Mouse (Mus musculus) G1E (cell line): Measurements from ENCODE around the gene Mto1. TPM values are rescaled to one million over a fixed set of nuclear protein-coding genes. Genes with fewer than 3 reads are reported as not detected.
A peak's percentile ranks its signal among the peaks of the same experiment; 100 is the strongest.

ENCODE experiments used
- ATAC-seq: 2 replicates; pipeline ENCODE4 v1.8.0; 2016; ENCODE audit warnings: mild to moderate bottlenecking; ENCODE audit not compliant: insufficient number of reproducible peaks, poor library complexity, low FRiP score, severe bottlenecking; ENCODE audit errors: extremely low read depth
- DNase-seq: peaks from one replicate; pipeline ENCODE4 v3.0.0; 2012; ENCODE audit warnings: low spot score
- H3K27me3 ChIP-seq: 2 replicates; pipeline ENCODE4 v1.6.1; 2012; ENCODE audit warnings: mild to moderate bottlenecking, low read length, inconsistent platforms; ENCODE audit not compliant: insufficient read depth
- H3K36me3 ChIP-seq: replicated peaks from 2 replicates; pipeline ENCODE3; 2012; ENCODE audit warnings: mild to moderate bottlenecking, inconsistent platforms
- H3K4me1 ChIP-seq: 2 replicates; pipeline ENCODE4 v1.6.1; 2012; ENCODE audit warnings: low read depth, low read length, inconsistent platforms, mixed read lengths; ENCODE audit not compliant: insufficient read depth
- H3K4me3 ChIP-seq: 2 replicates; pipeline ENCODE4 v1.5.1; 2012; ENCODE audit warnings: low read depth, mild to moderate bottlenecking, inconsistent platforms, low read length, moderate library complexity, mixed read lengths
- H3K9me3 ChIP-seq: replicated peaks from 2 replicates; pipeline ENCODE4 v1.6.1; 2012; ENCODE audit warnings: inconsistent platforms
- CTCF ChIP-seq: IDR thresholded peaks from 2 replicates; pipeline ENCODE4 v1.5.1; 2012; ENCODE audit warnings: low read depth, low read length, inconsistent platforms, mixed read lengths
- GATA1 ChIP-seq: IDR thresholded peaks from 2 replicates; pipeline ENCODE4 v1.6.1; 2012; ENCODE audit warnings: borderline replicate concordance, low read length, inconsistent platforms, mixed read lengths
- GATA2 ChIP-seq: IDR thresholded peaks from 2 replicates; pipeline ENCODE4 v1.6.1; 2012; ENCODE audit warnings: low read depth, low read length, inconsistent platforms, borderline replicate concordance
- POLR2AphosphoS5 ChIP-seq: IDR thresholded peaks from 2 replicates; pipeline ENCODE4 v1.6.1; 2012; ENCODE audit warnings: low read depth, low read length, inconsistent platforms; ENCODE audit not compliant: insufficient replicate concordance
- TAL1 ChIP-seq: conservative IDR thresholded peaks from 2 replicates; pipeline ENCODE4 v1.6.1; 2012; ENCODE audit warnings: low read depth, low read length, inconsistent platforms, mixed read lengths
- polyA plus RNA-seq: library from polyadenylated mRNA; stranded (reverse); fragments of >175 nt; gene quantifications from 2 replicates; pipeline ENCODE4 v1.2.3, GENCODE M21; 2012
- total RNA-seq, 2 experiments: library from RNA; stranded (forward) in 1 of 2; stranded (reverse) in 1 of 2; fragments of 200-1000 nt in 1 of 2; fragments of >200 nt in 1 of 2; fragmentation: Nextera tagmentation in 1 of 2; gene quantifications; 2 replicates each; pipeline ENCODE4 v1.2.3; 2014 to 2017

Mto1 gene
- total and polyA plus RNA-seq, 3 experiments: 13.7 to 41.4 (median 35.1) TPM

GRCm38 (mm10) chr9:78474270-78474669, 26.3 kb downstream of the Mto1 start:
- H3K4me1 ChIP-seq: peaks cover 16% of the 10 kb centered on the region
- ATAC-seq (no peak), DNase-seq (no peak)
- no peak for TF ChIP-seq GATA1
- peak; percentile 85; the same call in 1 of the 2 replicates for TF ChIP-seq POLR2AphosphoS5
- no peak for TF ChIP-seq CTCF
- no peaks in the 10 kb centered on the region for H3K27me3 ChIP-seq
- no peak overlapping the region for H3K4me3 ChIP-seq
- H3K9me3 ChIP-seq: no peaks in the 10 kb centered on the region
- peaks cover 82% of the 10 kb centered on the region for H3K36me3 ChIP-seq

GRCm38 (mm10) chr9:78474771-78475382, 26.9 kb downstream of the Mto1 start:
- TF ChIP-seq GATA1: no peak
- no peak for TF ChIP-seq CTCF
- H3K27me3 ChIP-seq: no peaks in the 10 kb centered on the region
- H3K4me3 ChIP-seq: no peak overlapping the region
- no peak for DNase-seq
- ATAC-seq: no peak
- H3K4me1 ChIP-seq: peaks cover 16% of the 10 kb centered on the region
- H3K36me3 ChIP-seq: peaks cover 82% of the 10 kb centered on the region
- H3K9me3 ChIP-seq: no peaks in the 10 kb centered on the region

DNA sequence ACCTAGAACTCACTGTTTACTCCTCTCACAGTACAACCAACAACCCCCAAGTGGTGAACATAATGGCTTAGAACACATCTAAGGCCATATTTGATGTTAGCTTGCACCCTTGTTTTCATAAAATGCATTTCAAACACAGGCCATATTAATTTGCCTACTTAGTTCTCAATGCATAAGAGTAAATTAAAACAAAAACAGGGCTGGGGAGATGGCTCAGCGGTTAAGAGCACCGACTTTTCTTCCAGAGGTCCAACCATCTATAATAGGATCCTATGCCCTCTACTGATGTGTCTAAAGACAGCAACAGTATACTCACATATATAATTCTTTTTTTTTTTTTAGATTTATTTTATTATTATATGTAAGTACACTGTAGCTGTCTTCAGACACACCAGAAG, 27.4 kb downstream of the Mto1 start:
- DNase-seq: no peak
- H3K27me3 ChIP-seq: no peaks in the 10 kb centered on the region
- ATAC-seq: no peak
- TF ChIP-seq GATA1: no peak
- H3K4me3 ChIP-seq: no peak overlapping the region
- peaks cover 82% of the 10 kb centered on the region for H3K36me3 ChIP-seq
- peaks cover 16% of the 10 kb centered on the region for H3K4me1 ChIP-seq
- no peaks in the 10 kb centered on the region for H3K9me3 ChIP-seq

- no peaks in the 10 kb centered on the region for H3K9me3 ChIP-seq
- peaks cover 81% of the 10 kb centered on the region for H3K36me3 ChIP-seq
- ATAC-seq (no peak), DNase-seq (no peak)
- no peak for TF ChIP-seq TAL1
- no peak for TF ChIP-seq GATA2
- no peak for TF ChIP-seq GATA1
- TF ChIP-seq POLR2AphosphoS5: no peak
- TF ChIP-seq CTCF: no peak
- H3K4me3 ChIP-seq: no peak overlapping the region
- H3K4me1 ChIP-seq: peaks cover 16% of the 10 kb centered on the region
- H3K27me3 ChIP-seq: no peaks in the 10 kb centered on the region
Observed at GRCm38 (mm10) chr9:78475873-78476272, 27.9 kb downstream of the Mto1 start.

DNA sequence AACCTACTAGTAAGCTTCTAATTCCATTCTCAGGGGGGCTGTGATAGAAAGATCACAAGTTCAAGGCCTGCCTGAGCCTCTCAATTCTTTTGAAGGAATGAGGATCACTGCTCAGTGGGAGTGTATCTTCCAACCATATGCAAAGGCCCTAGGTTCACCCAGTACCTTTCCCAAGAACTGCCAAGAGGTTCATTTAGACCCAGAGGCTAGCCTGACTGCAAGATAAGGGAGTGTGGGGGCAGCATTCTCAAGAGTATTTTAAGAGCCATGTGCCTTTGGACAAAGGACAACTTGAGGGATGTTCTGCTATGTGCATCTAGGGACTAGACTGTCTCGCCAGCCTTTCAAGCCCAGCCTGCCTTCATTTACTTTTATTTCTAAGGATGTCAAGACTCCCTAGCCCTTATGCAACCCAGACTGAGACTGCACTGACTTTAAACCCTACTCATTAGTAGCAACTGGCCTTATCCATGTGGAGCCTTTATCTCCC, 28.6 kb downstream of the Mto1 start:
- Histone ChIP-seq H3K36me3 (peaks cover 81% of the 10 kb centered on the region), H3K4me3 (no peak overlapping the region), H3K27me3 (no peaks in the 10 kb centered on the region), H3K9me3 (no peaks in the 10 kb centered on the region), H3K4me1 (peaks cover 16% of the 10 kb centered on the region)
- DNase-seq: no peak
- ATAC-seq: peak; percentile 15
- TF ChIP-seq TAL1: no peak
- no peak for TF ChIP-seq GATA2
- TF ChIP-seq POLR2AphosphoS5: peak; percentile 91; the same call in 1 of the 2 replicates
- no peak for TF ChIP-seq GATA1

DNA sequence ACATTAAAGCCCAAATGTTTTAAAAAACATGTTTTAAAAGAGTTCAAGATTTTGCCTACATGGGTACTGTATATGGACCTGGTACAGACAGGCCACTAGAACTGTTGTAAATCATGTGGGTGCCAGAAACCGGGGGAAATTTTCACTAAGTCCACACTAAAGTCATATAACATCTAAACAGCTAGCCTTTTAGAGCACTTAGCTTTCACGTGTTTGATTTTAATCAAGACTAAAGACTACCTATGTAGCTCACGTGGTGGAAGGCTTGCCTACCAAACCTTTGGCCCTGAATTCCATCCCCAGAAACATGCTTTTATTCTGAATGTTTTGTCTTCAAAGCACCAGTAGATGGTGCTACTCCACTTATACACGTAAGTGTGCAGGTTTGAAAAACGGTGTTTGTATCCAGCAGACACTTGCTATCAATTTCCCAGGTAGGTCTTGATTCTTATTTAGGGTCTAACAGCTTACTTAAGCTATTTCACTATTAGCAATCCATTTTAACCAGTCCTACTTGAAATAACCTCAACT, 29.1 kb downstream of the Mto1 start:
- TF ChIP-seq GATA2 (no peak), POLR2AphosphoS5 (no peak), GATA1 (no peak), CTCF (no peak), TAL1 (no peak)
- H3K4me1 ChIP-seq: peaks cover 19% of the 10 kb centered on the region
- no peak for ATAC-seq
- DNase-seq: no peak
- H3K9me3 ChIP-seq: no peaks in the 10 kb centered on the region
- H3K36me3 ChIP-seq: peaks cover 77% of the 10 kb centered on the region
- no peaks in the 10 kb centered on the region for H3K27me3 ChIP-seq
- H3K4me3 ChIP-seq: no peak overlapping the region
